Mouse (Mus musculus) spleen, adult 18-20 months (tissue): ENCODE results near the gene Homer2.

Experiments used
- DNase-seq, 2 experiments: peaks; one replicate each; pipeline ENCODE4 v3.0.0; 2022; ENCODE audit warnings: mixed read lengths in 2 of 2

The Homer2 gene

GRCm38 (mm10) chr7:81697954-81698353 lies 9.4 kb downstream of the Homer2 start:
- DNase-seq = no peak

DNA sequence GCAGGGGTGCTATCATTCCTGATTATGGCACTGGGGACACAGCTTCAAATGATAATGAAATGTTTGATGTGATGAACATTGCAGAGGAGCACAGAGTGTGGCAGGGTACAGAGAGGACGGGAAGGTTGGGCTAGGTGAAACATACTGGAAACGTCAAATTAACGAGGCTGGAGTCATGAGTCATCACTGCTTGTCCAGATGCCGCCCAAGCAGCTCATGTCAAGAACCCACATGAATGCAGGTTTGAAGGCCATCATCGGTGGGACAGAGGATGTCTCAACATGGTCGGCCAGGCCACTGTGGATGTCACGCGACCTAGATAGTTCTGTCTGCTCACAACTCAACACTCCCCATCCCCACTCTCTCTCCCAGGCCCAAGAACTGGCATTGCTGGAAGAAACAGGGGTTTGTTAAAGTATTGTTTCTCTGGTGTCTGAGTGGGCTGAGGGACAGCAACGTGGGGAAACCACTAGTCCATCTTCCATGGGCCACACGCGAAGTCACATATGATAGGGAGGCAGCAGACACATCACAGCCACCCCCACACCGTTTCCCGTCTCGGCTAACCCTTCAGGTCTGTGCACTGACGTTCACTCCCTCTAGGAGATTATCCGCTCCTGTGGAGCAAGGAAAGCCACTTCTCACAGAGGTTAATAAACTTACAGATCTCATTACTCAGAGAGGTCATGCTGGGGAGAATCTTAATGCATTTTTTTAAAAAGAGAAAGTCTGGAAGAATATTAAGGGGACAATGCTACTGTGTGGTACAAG lies 11.4 kb downstream of the Homer2 start:
- no peak for DNase-seq

- no peak for DNase-seq
These were observed 16.3 kb downstream of the Homer2 start for GRCm38 (mm10) chr7:81691067-81691466.

DNA sequence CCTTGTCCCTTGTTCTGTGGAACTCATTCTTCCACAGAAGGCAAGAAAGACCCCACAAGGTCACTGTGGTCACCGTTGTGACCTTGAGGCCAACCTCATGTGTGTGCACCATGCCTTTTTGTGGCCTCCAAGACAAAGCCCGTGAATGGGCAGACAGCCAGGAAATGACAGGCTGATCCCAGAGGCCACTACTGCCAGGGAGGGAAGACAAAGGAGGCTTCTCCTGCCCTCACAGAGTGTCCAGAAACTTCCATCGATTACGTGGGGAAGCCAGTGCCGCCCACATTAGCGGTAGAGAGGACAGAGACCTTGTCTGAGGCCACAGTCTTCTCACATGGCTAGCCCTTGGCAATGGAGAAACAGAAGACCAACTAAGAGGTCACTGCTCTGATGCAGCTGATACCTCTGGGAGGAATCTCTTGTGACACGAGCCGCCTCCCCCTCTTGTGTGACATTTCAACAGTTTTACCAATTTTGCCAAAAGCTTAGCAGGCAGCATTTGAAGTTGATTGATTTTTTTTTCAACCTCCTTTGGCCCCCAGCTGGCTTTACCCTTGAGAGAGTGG lies 18.1 kb downstream of the Homer2 start:
- DNase-seq = no peak

DNA sequence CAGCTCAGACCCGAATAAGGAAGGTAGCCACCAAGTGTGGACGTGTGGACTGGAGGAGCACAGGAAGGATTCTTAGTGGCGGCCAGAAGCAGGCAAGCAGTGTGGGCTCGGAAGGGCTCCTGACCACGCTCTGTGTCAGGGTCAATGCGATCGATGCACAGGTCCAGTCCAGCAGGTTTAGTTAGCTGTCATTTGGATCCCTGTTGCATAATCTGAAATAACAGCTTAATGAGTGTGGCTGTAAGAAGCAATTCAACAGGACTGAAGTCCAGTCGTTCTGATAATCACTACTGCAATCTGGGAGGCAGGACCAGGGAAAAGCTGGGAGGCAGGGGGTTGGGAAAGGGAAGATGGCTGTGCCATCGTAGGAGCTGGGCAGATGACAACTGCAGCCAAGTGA lies 18.9 kb downstream of the Homer2 start:
- no peak for DNase-seq

- no peak for DNase-seq
These were observed 19.5 kb downstream of the Homer2 start for GRCm38 (mm10) chr7:81687684-81688316.

DNA sequence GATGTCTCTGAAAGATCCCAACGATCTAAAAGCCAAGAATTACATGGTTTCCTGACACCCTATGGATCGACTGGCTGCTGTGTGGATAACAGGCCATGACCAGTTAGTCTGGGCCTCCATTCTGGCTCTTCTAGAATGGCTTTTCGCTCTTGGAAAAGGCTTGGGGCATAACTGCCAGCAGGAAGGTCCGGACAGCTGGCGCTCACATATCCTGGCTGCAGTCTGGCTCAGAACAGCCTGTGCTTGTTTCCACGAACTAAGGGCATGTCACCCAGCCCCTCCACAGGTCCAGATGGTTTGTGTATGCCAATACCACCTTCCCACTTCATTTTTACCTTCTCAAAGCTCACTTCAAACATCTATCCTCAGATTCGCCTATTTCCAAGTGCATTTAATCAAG lies 22.0 kb downstream of the Homer2 start:
- no peak for DNase-seq

- no peak for DNase-seq
These were observed 23.4 kb downstream of the Homer2 start for GRCm38 (mm10) chr7:81683779-81684422.

DNA sequence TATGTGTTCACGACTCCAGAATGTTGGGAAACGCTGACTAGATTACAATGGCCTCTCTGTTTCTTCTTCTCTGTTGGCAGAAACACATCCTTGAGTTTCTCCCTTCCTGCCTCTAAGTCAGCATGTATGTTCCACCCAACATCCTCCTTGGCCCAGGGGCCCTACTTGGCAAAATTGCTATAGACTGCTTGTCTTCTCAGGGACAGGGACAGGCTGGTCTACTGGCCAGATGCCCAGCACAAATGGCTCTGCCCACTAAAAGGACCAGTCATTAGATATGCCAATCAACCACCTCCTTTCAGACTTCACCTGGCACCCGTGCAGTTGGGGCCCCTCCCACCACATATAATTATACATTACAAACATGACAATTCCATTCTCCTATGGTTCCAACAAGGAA lies 25.9 kb downstream of the Homer2 start:
- DNase-seq = no peak

- DNase-seq = no peak
These were observed 33.8 kb downstream of the Homer2 start for GRCm38 (mm10) chr7:81673359-81674013.

GRCm38 (mm10) chr7:81672735-81673291 lies 34.5 kb downstream of the Homer2 start:
- no peak for DNase-seq

GRCm38 (mm10) chr7:81667156-81667555 lies 40.2 kb downstream of the Homer2 start:
- no peak for DNase-seq

DNA sequence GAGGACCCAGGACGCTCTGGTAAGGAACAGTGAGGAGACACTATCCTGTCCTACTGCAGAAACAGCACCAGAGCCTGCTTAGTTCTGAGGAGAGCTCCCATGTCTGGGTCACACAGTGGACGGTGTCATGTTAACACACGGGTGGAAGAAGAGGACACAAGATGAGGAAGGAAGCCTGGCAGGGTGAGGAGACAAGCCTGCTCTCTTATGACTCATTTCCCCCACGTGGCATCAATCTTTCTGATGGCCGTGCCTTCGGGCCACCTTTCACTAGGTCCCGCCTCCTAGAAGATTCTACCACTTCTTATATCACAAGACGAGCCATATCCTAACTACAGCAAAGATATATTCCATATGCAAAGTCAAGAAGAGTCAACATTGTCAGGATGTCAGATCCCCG lies 40.7 kb downstream of the Homer2 start:
- no peak for DNase-seq

GRCm38 (mm10) chr7:81663057-81663456 lies 44.3 kb downstream of the Homer2 start:
- DNase-seq = no peak

DNA sequence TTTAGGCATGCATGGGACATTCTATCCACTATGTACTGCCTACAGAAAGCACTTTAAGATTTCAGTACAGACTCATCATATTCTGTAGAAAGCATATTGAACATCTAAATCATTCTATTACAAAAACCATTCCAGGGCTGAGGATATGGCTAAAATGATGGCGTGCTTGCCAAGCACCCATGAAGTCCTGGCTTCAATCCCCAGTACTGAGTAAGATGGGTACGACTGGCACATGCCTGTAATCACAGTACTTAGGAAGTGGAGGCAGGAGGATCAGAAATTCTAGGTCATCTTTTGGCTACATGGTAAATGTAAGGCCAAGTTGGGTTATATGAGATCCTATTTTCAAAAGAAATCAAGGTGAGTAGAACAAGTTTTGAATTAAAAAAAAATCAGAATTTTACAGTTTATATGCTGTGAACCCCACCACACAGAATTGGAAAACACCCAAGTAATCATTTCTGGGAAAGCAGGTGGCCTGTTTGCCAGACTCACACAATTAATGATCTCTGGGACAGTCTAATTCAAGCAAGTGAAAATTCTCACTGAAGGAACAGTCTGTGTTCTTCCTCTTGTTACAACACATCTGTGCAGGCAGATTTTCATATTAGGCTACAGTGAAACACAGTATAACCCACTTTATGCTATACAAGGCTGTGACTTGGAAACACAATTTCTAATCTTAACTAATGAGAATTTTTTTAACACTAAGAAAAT lies 49.5 kb downstream of the Homer2 start:
- no peak for DNase-seq

DNA sequence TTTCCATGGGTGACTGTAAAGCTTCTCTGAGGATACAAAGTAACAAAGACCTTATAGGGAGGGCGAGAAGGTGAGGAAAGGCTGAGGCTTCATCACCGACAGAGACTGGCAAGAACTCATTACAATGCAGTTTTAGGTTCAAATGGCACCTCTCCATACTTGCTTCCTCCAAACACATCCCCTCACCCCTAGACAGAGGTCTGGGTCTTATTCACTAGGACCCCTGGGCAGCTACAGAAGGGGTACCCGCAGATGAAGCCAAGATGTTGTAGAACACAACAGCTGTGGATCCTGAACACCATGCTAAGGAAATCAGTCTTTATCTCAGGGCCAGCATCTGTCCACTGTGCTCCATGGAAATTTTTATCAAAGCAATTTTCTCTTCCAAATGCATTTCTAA lies 50.3 kb downstream of the Homer2 start:
- no peak for DNase-seq

DNA sequence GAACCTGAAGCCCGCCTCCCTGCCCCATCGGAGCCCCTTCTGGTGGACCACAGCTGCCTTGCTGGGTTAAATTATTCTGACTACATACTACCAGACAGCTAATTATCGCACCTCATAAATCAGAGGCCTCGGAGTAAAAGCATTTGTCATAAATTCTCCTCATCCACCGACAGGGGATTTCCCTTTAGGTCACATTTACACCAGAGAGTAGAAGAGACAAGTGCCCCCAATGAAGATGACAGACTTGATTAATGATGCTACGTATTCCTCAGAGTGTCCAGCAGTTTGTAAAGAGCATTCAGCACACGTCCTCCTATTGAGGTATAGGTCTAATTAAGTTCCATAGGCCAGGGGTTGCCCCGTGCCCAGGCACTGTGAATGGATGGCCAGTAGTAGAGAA lies 50.7 kb downstream of the Homer2 start:
- DNase-seq = no peak

DNA sequence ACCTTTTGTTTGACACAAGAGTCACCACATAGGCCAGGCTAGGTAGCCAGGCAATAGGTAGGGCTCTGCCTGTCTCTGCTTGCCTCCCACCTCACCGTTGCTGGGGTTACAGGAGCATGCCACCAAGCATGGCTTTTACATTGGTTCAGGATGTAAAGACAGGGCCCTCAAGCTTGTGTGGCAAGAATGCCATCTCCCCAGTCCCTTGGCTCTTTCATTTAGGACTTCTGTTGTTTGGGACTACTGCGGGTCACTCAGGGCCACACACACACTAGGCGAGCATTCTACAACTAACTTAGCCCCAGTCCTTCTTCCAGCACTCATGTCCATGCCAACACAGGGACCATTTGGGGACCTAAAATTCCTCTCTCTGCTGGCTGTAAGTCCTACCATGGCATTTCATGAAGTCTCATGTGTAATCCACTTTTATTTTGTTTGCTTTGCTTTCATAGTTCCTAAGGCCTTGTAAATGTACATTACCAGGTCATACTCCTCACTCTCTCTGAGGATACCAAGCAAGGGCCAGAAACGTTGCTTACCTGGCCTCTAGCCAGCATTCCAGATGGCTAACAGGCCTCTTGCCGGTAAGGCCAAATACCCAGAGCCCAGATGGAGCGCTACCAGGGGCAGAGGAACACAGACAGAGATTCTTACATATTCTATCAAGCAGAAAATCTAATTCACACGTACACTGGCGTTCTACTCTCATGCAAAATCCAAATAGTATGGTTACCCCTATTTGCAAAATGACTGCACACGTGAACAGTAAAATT lies 52.2 kb downstream of the Homer2 start:
- DNase-seq = no peak

DNA sequence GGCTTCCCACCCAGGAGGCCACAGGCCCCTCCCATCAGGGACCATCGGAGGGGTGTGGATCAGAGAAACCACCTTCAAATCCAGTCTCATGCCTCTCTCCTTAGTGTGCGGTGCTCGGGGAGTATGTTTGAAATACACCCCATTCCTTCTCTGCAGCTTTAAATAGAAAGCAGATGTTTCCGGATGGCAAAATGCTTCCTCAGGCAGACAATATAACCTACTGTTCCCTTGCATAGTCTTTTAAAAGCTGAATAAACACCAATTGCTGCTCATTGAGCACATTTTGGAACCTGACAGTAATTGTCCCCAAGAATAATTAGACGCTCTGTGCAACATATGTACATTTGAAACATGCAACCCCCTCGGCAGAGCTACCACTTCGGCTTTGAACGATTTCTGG lies 53.3 kb downstream of the Homer2 start:
- no peak for DNase-seq

- no peak for DNase-seq
These were observed 55.0 kb downstream of the Homer2 start for GRCm38 (mm10) chr7:81652296-81652695.

DNA sequence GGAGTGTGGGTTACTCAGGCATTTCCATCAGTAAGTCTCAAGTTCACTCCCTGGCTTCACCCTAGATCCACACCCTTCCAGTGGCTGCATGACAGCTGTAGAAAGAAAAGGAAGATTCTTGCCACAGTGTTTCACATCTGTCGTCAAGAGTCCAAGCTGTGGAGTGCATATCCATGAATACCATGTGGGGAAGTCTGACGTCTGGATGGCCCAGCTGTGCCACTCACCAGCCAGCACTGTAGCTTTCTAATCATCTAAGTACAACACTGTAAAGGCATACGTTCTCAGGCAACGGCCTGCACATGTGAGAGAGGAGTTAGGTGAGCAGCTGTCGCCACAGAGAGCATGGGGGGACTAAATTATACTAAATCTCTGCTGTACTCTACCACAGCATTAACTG lies 56.0 kb downstream of the Homer2 start:
- DNase-seq = no peak
